Mouse (Mus musculus) frontal cortex, adult 2 months (tissue): ENCODE data around the gene Srp68. TPM values are rescaled to one million over a fixed set of nuclear protein-coding genes. Genes with fewer than 3 reads are reported as not detected.
"Not testable (repeated sequence)": the region's sequence is repeated elsewhere in the genome, so short reads cannot be mapped to it uniquely, and the experiment has no call there.

Source experiments
- DNase-seq, 2 experiments: peaks; one replicate each; pipeline ENCODE4 v3.0.0; 2022; ENCODE audit warnings: low spot score in 1 of 2; ENCODE audit errors: extremely low spot score in 1 of 2
- polyA plus RNA-seq: library from polyadenylated mRNA; depleted of rRNA; stranded (reverse); fragments of >200 nt; gene quantifications from 2 replicates; pipeline ENCODE4 v1.2.3, GENCODE M21; 2012

Srp68 gene
- polyA plus RNA-seq, 1 experiment, result 63.4 TPM

- no peak for DNase-seq
These were observed 10.0 kb upstream of the Srp68 start for GRCm38 (mm10) chr11:116283982-116284381.

GRCm38 (mm10) chr11:116282912-116283521 is 9.0 kb upstream of the Srp68 start:
- no peak for DNase-seq

GRCm38 (mm10) chr11:116282089-116282488 is 8.1 kb upstream of the Srp68 start:
- no peak for DNase-seq

- DNase-seq, result no peak
These were observed 7.7 kb upstream of the Srp68 start for GRCm38 (mm10) chr11:116281671-116282070.

GRCm38 (mm10) chr11:116280751-116281663 is 7.0 kb upstream of the Srp68 start, which contains the start of gene Galr2:
Gene Galr2, plus strand, starts transcription at chr11:116280939.
- no peak for DNase-seq

- not testable (repeated sequence) for DNase-seq
These were observed 3.2 kb upstream of the Srp68 start for GRCm38 (mm10) chr11:116277184-116277583.

- DNase-seq, result no peak
These were observed 460 bp downstream of the Srp68 start for GRCm38 (mm10) chr11:116273469-116274044.

- DNase-seq, result no peak
These were observed 1.2 kb downstream of the Srp68 start for GRCm38 (mm10) chr11:116272589-116273468.

- no peak for DNase-seq
These were observed 4.5 kb downstream of the Srp68 start for GRCm38 (mm10) chr11:116269560-116269959.

- DNase-seq, result no peak
These were observed 5.7 kb downstream of the Srp68 start for GRCm38 (mm10) chr11:116268313-116268712.

- no peak for DNase-seq
These were observed 6.4 kb downstream of the Srp68 start for GRCm38 (mm10) chr11:116267637-116268036.

GRCm38 (mm10) chr11:116265850-116266249 is 8.2 kb downstream of the Srp68 start:
- no peak for DNase-seq

GRCm38 (mm10) chr11:116265352-116265751 is 8.7 kb downstream of the Srp68 start:
- peak in 1 of 2 experiments; percentile 45 for DNase-seq

GRCm38 (mm10) chr11:116260259-116260658 is 13.8 kb downstream of the Srp68 start:
- no peak for DNase-seq

GRCm38 (mm10) chr11:116259461-116259860 is 14.6 kb downstream of the Srp68 start:
- DNase-seq, result no peak

- DNase-seq, result peak in 1 of 2 experiments; percentile 33
These were observed 17.9 kb downstream of the Srp68 start for GRCm38 (mm10) chr11:116255982-116256675.

- DNase-seq, result peak in 1 of 2 experiments; percentile 6
These were observed 18.7 kb downstream of the Srp68 start for GRCm38 (mm10) chr11:116255090-116255981.

- DNase-seq, result peak in 1 of 2 experiments; percentile 17
These were observed 19.4 kb downstream of the Srp68 start for GRCm38 (mm10) chr11:116254627-116255026.
